Mouse (Mus musculus) neural tube, embryonic 15.5 days (tissue): ENCODE measurements around the gene Hes3. TPM values are rescaled to one million over a fixed set of nuclear protein-coding genes. Genes with fewer than 3 reads are reported as not detected.

Experiments used
- ATAC-seq: fragments of 200-750 bp; cut with Nextera tagmentation; 2 replicates; pipeline ENCODE4 v1.8.0; 2017; ENCODE audit warnings: mild to moderate bottlenecking, moderate TSS enrichment, moderate library complexity; ENCODE audit not compliant: low FRiP score
- H3K27ac ChIP-seq: fragments of 300-500 bp; sonication (generic); replicated peaks from 2 replicates; pipeline ENCODE4 v1.5.1; 2015; ENCODE audit warnings: mild to moderate bottlenecking, inconsistent platforms
- H3K27me3 ChIP-seq: fragments of 300-500 bp; sonication (generic); replicated peaks from 2 replicates; pipeline ENCODE4 v1.6.1; 2015; ENCODE audit warnings: inconsistent platforms
- H3K36me3 ChIP-seq: fragments of 300-500 bp; sonication (generic); 2 replicates; pipeline ENCODE4 v1.6.1; 2015; ENCODE audit warnings: inconsistent platforms
- H3K4me1 ChIP-seq: fragments of 300-500 bp; sonication (generic); 2 replicates; pipeline ENCODE4 v1.6.1; 2015; ENCODE audit warnings: inconsistent platforms
- H3K4me2 ChIP-seq: fragments of 300-500 bp; sonication (generic); 2 replicates; pipeline ENCODE4 v1.6.1; 2015; ENCODE audit warnings: inconsistent platforms, mild to moderate bottlenecking, moderate library complexity
- H3K4me3 ChIP-seq: fragments of 300-500 bp; sonication (generic); replicated peaks from 2 replicates; pipeline ENCODE4 v1.5.1; 2015; ENCODE audit warnings: mild to moderate bottlenecking, inconsistent platforms
- H3K9ac ChIP-seq: fragments of 300-500 bp; sonication (generic); replicated peaks from 2 replicates; pipeline ENCODE4 v1.6.1; 2015; ENCODE audit warnings: mild to moderate bottlenecking, inconsistent platforms
- H3K9me3 ChIP-seq: fragments of 300-500 bp; sonication (generic); replicated peaks from 2 replicates; pipeline ENCODE4 v1.6.1; 2016; ENCODE audit warnings: inconsistent platforms
- WGBS: fragments of 180-500 bp; shearing (Covaris S2); methylation state at CpG from one replicate; pipeline ENCODE4 v1.1.7; 2015; ENCODE audit warnings: mixed read lengths; 5-methylcytosine and 5-hydroxymethylcytosine counted together
- polyA plus RNA-seq: library from polyadenylated mRNA; unstranded; fragments of >200 nt; fragmentation: Nextera tagmentation; extraction: Ambion mirVana; gene quantifications from 2 replicates; pipeline ENCODE4 v1.2.1, GENCODE M21; 2015

The Hes3 gene
- 0.19 and 0.29 TPM in 2 replicates for polyA plus RNA-seq

DNA sequence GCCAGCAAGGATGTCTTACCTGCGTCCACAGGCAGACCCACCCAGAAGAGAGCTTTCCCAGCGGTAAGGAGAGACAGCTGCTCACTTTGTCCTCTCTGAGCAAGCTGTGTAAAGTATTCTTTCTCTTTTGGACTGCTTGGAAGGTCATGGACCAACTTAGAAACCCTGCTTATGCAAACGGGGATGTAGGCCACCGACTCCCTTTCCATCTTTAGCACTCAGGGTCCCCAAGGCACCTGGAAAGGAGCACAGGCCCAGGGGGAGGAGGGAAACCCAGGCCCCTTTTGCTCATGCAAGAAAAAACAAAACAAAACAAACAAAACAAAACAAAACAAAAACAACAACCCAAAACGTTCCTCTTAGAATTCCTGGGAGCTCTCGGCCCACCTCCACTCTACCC is at the start of gene Hes3:
Hes3 (minus strand) TSS at position 101 of the 400 bp plus-strand sequence.
- no peak within 1 kb of the TSS for H3K9ac ChIP-seq

GRCm38 (mm10) chr4:152340584-152341284 is 49.3 kb upstream of the Hes3 start:
- H3K4me1 ChIP-seq = peaks cover 60% of the 10 kb centered on the region
- H3K9ac ChIP-seq = no peak overlapping the region
- H3K9me3 ChIP-seq = no peaks in the 10 kb centered on the region
- peak overlapping the region; percentile 87 for H3K4me2 ChIP-seq
- no peak overlapping the region for H3K27ac ChIP-seq
- no peak for ATAC-seq
- H3K27me3 ChIP-seq = peaks cover 4% of the 10 kb centered on the region
- WGBS = 37% methylated on average over 15 of the region's 15 CpGs
- H3K4me3 ChIP-seq = peak overlapping the region; percentile 72; the same call in 1 of the 2 replicates
- peaks cover 1% of the 10 kb centered on the region; the same call in 1 of the 2 replicates for H3K36me3 ChIP-seq

More for the DNA sequence above, at the start of gene Hes3:
- H3K36me3 ChIP-seq = no peaks in the 10 kb centered on the region
- 22% methylated on average over 6 of the region's 6 CpGs for WGBS
- H3K27me3 ChIP-seq = peaks cover 80% of the 10 kb centered on the region
- H3K4me2 ChIP-seq = peak within 1 kb of the TSS; percentile 60
- H3K9me3 ChIP-seq = no peaks in the 10 kb centered on the region
- no peak for ATAC-seq
- H3K4me3 ChIP-seq = peak within 1 kb of the TSS; percentile 22
- peaks cover 62% of the 10 kb centered on the region for H3K4me1 ChIP-seq
- 0 out of 2 replicates have a peak within 1 kb of the TSS, but pooled peaks have one; percentile 7 for H3K27ac ChIP-seq

GRCm38 (mm10) chr4:152339293-152339790 is 47.9 kb upstream of the Hes3 start:
- Histone ChIP-seq H3K9ac (peak overlapping the region; percentile 81), H3K36me3 (peaks cover 14% of the 10 kb centered on the region), H3K4me1 (peaks cover 49% of the 10 kb centered on the region), H3K4me2 (peak overlapping the region; percentile 87), H3K4me3 (peak overlapping the region; percentile 72), H3K27ac (peak overlapping the region; percentile 80), H3K9me3 (no peaks in the 10 kb centered on the region), H3K27me3 (peaks cover 4% of the 10 kb centered on the region)
- ATAC-seq = peak; percentile 46
- under 1% methylated on average over 18 of the region's 26 CpGs for WGBS

GRCm38 (mm10) chr4:152338419-152339292 is 47.2 kb upstream of the Hes3 start, which contains the start of gene Chd5:
TSS of gene Chd5 (plus strand) at chr4:152338651.
- peak within 1 kb of the TSS; percentile 87 for H3K4me2 ChIP-seq
- H3K9ac ChIP-seq = peak within 1 kb of the TSS; percentile 81
- peak within 1 kb of the TSS; percentile 72 for H3K4me3 ChIP-seq
- H3K4me1 ChIP-seq = peaks cover 44% of the 10 kb centered on the region
- peaks cover 21% of the 10 kb centered on the region for H3K36me3 ChIP-seq
- ATAC-seq = peak; percentile 65
- H3K9me3 ChIP-seq = no peaks in the 10 kb centered on the region
- under 1% methylated on average over 78 of the region's 120 CpGs for WGBS
- peaks cover 4% of the 10 kb centered on the region for H3K27me3 ChIP-seq
- H3K27ac ChIP-seq = peak within 1 kb of the TSS; percentile 80

DNA sequence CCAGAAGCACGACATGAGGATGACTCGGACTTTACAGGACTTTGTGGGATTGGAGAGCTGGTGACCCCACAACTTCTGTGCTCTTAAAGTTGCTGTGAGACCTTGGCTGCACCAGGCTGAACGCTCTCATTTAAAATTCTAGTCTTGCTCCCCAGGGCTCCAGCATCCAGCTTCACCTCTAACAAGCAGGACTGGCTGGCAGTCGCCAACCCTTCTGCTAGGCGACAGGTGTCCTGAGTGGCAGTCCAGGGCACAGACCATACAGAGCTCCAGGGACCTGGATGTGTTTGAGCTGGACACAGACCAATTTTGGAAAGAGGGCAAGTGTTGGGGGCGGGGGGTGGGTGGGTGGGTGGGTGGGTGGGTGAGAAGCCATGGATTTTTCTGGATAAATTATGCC is 46.3 kb upstream of the Hes3 start:
- Histone ChIP-seq H3K36me3 (peaks cover 28% of the 10 kb centered on the region), H3K9ac (no peak overlapping the region), H3K27ac (no peak overlapping the region), H3K27me3 (peaks cover 4% of the 10 kb centered on the region), H3K4me3 (no peak overlapping the region), H3K9me3 (no peaks in the 10 kb centered on the region), H3K4me1 (peaks cover 41% of the 10 kb centered on the region), H3K4me2 (no peak overlapping the region)
- WGBS = 26% methylated on average over 6 of the region's 6 CpGs
- ATAC-seq = no peak

- whole genome bisulfite sequencing = 89% methylated on average over 12 of the region's 12 CpGs
- no peak for ATAC-seq
- H3K4me1 ChIP-seq = peaks cover 11% of the 10 kb centered on the region
- H3K27me3 ChIP-seq = no peaks in the 10 kb centered on the region
- peaks cover 69% of the 10 kb centered on the region for H3K36me3 ChIP-seq
- H3K4me3 ChIP-seq = no peak overlapping the region
- H3K9ac ChIP-seq = no peak overlapping the region
- no peak overlapping the region for H3K4me2 ChIP-seq
- no peak overlapping the region for H3K27ac ChIP-seq
- no peaks in the 10 kb centered on the region for H3K9me3 ChIP-seq
Observed at GRCm38 (mm10) chr4:152333587-152333986, 42.1 kb upstream of the Hes3 start.

GRCm38 (mm10) chr4:152332952-152333351 is 41.5 kb upstream of the Hes3 start:
- Histone ChIP-seq H3K27ac (no peak overlapping the region), H3K36me3 (peaks cover 70% of the 10 kb centered on the region)

GRCm38 (mm10) chr4:152328691-152329090 is 37.2 kb upstream of the Hes3 start:
- no peak overlapping the region for H3K4me2 ChIP-seq
- no peak for ATAC-seq
- no peak overlapping the region for H3K9ac ChIP-seq
- no peaks in the 10 kb centered on the region for H3K9me3 ChIP-seq
- no peak overlapping the region for H3K27ac ChIP-seq
- no peak overlapping the region for H3K4me3 ChIP-seq
- peaks cover 49% of the 10 kb centered on the region for H3K36me3 ChIP-seq
- H3K27me3 ChIP-seq = no peaks in the 10 kb centered on the region
- whole genome bisulfite sequencing = 80% methylated on average over 6 of the region's 6 CpGs
- peaks cover 25% of the 10 kb centered on the region for H3K4me1 ChIP-seq

More at GRCm38 (mm10) chr4:152332952-152333351, 41.5 kb upstream of the Hes3 start:
- 39% methylated on average over 2 of the region's 2 CpGs for WGBS
- H3K9ac ChIP-seq = no peak overlapping the region
- ATAC-seq = peak; percentile 62
- H3K4me2 ChIP-seq = no peak overlapping the region
- peaks cover 8% of the 10 kb centered on the region; the same call in 1 of the 2 replicates for H3K4me1 ChIP-seq
- H3K27me3 ChIP-seq = no peaks in the 10 kb centered on the region
- H3K4me3 ChIP-seq = no peak overlapping the region
- H3K9me3 ChIP-seq = no peaks in the 10 kb centered on the region

GRCm38 (mm10) chr4:152326543-152326942 is 35.1 kb upstream of the Hes3 start:
- no peaks in the 10 kb centered on the region for H3K27me3 ChIP-seq
- H3K36me3 ChIP-seq = peaks cover 30% of the 10 kb centered on the region
- ATAC-seq = no peak
- WGBS = 2% methylated on average over 11 of the region's 11 CpGs
- H3K4me1 ChIP-seq = peaks cover 20% of the 10 kb centered on the region
- no peaks in the 10 kb centered on the region for H3K9me3 ChIP-seq
- peak overlapping the region; percentile 79 for H3K4me2 ChIP-seq
- H3K9ac ChIP-seq = peak overlapping the region; percentile 99
- peak overlapping the region; percentile 100 for H3K4me3 ChIP-seq
- no peak overlapping the region for H3K27ac ChIP-seq

GRCm38 (mm10) chr4:152325574-152326411 is 34.3 kb upstream of the Hes3 start, which contains the start of gene Rpl22:
TSS of gene Rpl22 (plus strand) at chr4:152325742.
- H3K4me3 ChIP-seq = peak within 1 kb of the TSS; percentile 100
- peak within 1 kb of the TSS; percentile 84 for H3K27ac ChIP-seq
- peak within 1 kb of the TSS; percentile 79 for H3K4me2 ChIP-seq
- H3K9me3 ChIP-seq = no peaks in the 10 kb centered on the region
- peak within 1 kb of the TSS; percentile 99 for H3K9ac ChIP-seq
- no peaks in the 10 kb centered on the region for H3K27me3 ChIP-seq
- H3K4me1 ChIP-seq = peaks cover 20% of the 10 kb centered on the region
- ATAC-seq = peak; percentile 95
- under 1% methylated on average over 70 of the region's 70 CpGs for WGBS
- H3K36me3 ChIP-seq = peaks cover 23% of the 10 kb centered on the region
